Mouse (Mus musculus) forebrain, embryonic 15.5 days (tissue): Measurements from ENCODE around the gene Tceal5. TPM values are rescaled to one million over a fixed set of nuclear protein-coding genes. Genes with fewer than 3 reads are reported as not detected.
A peak's percentile ranks its signal among the peaks of the same experiment; 100 is the strongest.

Experiments
- ATAC-seq: fragments of 200-750 bp; cut with Nextera tagmentation; replicated peaks from 2 replicates; pipeline ENCODE4 v1.8.0; 2017; ENCODE audit warnings: mild to moderate bottlenecking, moderate TSS enrichment, moderate library complexity
- H3K27ac ChIP-seq: fragments of 300-500 bp; sonication (generic); replicated peaks from 2 replicates; pipeline ENCODE4 v1.5.1; 2015; ENCODE audit warnings: mild to moderate bottlenecking, inconsistent platforms
- H3K27me3 ChIP-seq: fragments of 300-500 bp; sonication (generic); 2 replicates; pipeline ENCODE4 v1.6.1; 2015; ENCODE audit warnings: inconsistent platforms
- H3K36me3 ChIP-seq: fragments of 300-500 bp; sonication (generic); 2 replicates; pipeline ENCODE4 v1.6.1; 2015; ENCODE audit warnings: mild to moderate bottlenecking, inconsistent platforms
- H3K4me1 ChIP-seq: fragments of 300-500 bp; sonication (generic); 2 replicates; pipeline ENCODE4 v1.6.1; 2015; ENCODE audit warnings: inconsistent platforms
- H3K4me2 ChIP-seq: fragments of 300-500 bp; sonication (generic); replicated peaks from 2 replicates; pipeline ENCODE4 v1.6.1; 2015; ENCODE audit warnings: mild to moderate bottlenecking, inconsistent platforms
- H3K4me3 ChIP-seq: fragments of 300-500 bp; sonication (generic); 2 replicates; pipeline ENCODE4 v1.5.1; 2015; ENCODE audit warnings: mild to moderate bottlenecking, inconsistent platforms
- H3K9ac ChIP-seq: fragments of 300-500 bp; sonication (generic); replicated peaks from 2 replicates; pipeline ENCODE4 v1.6.1; 2015; ENCODE audit warnings: mild to moderate bottlenecking, inconsistent platforms
- H3K9me3 ChIP-seq: fragments of 300-500 bp; sonication (generic); 2 replicates; pipeline ENCODE4 v1.6.1; 2016; ENCODE audit warnings: inconsistent platforms
- WGBS: fragments of 180-500 bp; shearing (Covaris S2); methylation state at CpG from one replicate; pipeline ENCODE4 v1.1.7; 2015; ENCODE audit warnings: mixed read lengths; 5-methylcytosine and 5-hydroxymethylcytosine counted together
- microRNA-seq: library from miRNA; unstranded; fragments of <30 nt; microRNA quantifications from one replicate; pipeline ENCODE4, GENCODE M21; 2016
- polyA plus RNA-seq: library from polyadenylated mRNA; unstranded; fragments of >200 nt; fragmentation: Nextera tagmentation; extraction: Ambion mirVana; gene quantifications from 2 replicates; pipeline ENCODE4 v1.2.1, GENCODE M21; 2015

Tceal5 gene
- polyA plus RNA-seq, 1 experiment from 2014 or later = 17.5 TPM

DNA sequence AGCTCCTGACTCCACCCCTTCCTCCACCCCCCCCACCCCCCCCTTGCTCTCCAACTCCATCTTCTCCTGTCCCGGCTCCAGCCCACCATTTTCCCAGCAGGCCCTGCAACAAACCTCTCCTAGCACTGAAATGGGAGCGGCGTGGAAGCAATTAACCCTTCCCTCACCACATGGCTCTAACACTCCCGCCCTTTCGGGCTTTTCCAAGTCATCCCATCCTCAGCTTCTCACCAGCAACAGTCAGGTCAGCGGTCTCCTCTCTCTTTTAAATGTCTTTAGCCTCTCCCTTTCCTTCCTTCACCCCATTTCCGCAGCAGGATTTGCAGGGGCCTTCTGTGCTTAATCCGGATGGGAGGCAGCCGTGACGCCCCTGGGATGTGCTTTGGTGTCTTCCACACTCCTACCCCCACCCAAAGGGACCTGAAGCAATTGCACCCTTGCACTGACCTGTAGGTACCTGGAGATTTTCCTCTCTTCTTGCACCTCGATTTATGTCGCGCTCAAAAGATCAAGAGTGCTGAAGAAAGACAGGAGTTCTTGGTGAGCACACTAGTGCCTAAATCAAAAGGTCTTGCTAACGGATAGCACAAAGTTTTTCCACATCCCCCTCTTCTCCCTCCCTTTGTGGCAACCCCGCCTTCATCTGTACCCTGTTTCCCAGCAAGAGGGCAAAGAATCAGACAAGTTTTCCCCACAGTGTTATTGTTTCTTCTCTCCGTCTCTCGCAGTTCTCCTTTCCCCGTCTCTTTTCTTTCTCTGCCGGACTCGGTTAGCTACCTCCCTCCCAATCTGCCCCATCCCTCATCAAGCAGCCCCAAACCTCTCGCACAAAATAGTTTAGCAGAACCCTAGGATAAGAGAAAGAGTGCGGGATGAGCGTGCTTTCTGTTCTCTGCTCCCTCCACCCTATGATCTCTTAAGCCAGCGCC, 32.2 kb downstream of the Tceal5 start:
- Histone ChIP-seq H3K27me3 (no peaks in the 10 kb centered on the region), H3K9me3 (no peaks in the 10 kb centered on the region), H3K36me3 (no peaks in the 10 kb centered on the region), H3K4me3 (peak overlapping the region; percentile 59), H3K4me2 (peak overlapping the region; percentile 55), H3K9ac (peak overlapping the region; percentile 58), H3K27ac (peak overlapping the region; percentile 86), H3K4me1 (peaks cover 4% of the 10 kb centered on the region; the same call in 1 of the 2 replicates)
- 24% methylated on average over 24 of the region's 24 CpGs for WGBS
- peak; percentile 81 for ATAC-seq

DNA sequence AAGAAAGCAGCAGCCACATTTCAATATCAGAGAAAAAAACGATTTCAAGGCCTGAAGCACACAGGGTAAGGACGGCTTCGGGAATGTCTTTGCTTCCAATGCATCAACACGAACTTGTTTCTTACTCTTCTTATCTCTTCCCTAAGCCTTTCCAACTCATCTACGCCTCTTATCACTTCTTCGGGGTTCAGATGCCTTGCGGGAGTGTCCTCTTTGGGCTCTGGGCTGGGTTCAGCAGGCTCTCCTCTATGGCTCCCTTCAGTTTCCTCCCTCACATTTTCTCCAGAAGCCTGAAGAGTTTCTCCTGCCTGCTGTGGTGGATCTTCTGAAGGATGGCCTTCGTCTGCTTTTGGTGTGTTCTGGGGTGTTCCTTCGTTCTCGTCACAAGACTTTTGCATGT, 33.1 kb downstream of the Tceal5 start:
- Histone ChIP-seq H3K4me3 (peak overlapping the region; percentile 59), H3K9ac (no peak overlapping the region), H3K4me2 (peak overlapping the region; percentile 55), H3K27me3 (no peaks in the 10 kb centered on the region), H3K27ac (no peak overlapping the region), H3K4me1 (peaks cover 4% of the 10 kb centered on the region; the same call in 1 of the 2 replicates), H3K36me3 (no peaks in the 10 kb centered on the region), H3K9me3 (no peaks in the 10 kb centered on the region)
- WGBS = 64% methylated on average over 10 of the region's 10 CpGs
- no peak for ATAC-seq

Small RNAs within 50 kb of the gene (microRNA-seq; reads per million reads assigned to microRNA genes)
- gene Mir6383 = not detected

Other genes with a start within 250 kb of the Tceal5 start
- 157 and 182 TPM in 2 replicates for gene Arxes2, start 210.1 kb downstream of the Tceal5 start, polyA plus RNA-seq
- gene Arxes1, start 170.5 kb downstream of the Tceal5 start, polyA plus RNA-seq = 78.1 and 90.4 TPM in 2 replicates
- 618 and 628 TPM in 2 replicates for gene Bex2, start 135.6 kb downstream of the Tceal5 start, polyA plus RNA-seq
- gene Nxf3, start 118.6 kb downstream of the Tceal5 start, polyA plus RNA-seq = not detected in 2 replicates
- gene Bex4, start 64.9 kb downstream of the Tceal5 start, polyA plus RNA-seq = 138 and 141 TPM in 2 replicates
- gene Tceal8, start 31.5 kb downstream of the Tceal5 start, polyA plus RNA-seq = 112 and 115 TPM in 2 replicates
- gene Tceal7, start 10.9 kb upstream of the Tceal5 start, polyA plus RNA-seq = 1.3 and 1.4 TPM in 2 replicates
- gene Bex1, start 11.6 kb upstream of the Tceal5 start, polyA plus RNA-seq = 199 and 201 TPM in 2 replicates
- gene Tceal9, start 41.2 kb upstream of the Tceal5 start, polyA plus RNA-seq = 319 and 325 TPM in 2 replicates
- gene Bex3, start 66.4 kb upstream of the Tceal5 start, polyA plus RNA-seq = 564 and 580 TPM in 2 replicates